Mouse (Mus musculus) G1E (cell line): ENCODE measurements around the gene Pdgfc. TPM values are rescaled to one million over a fixed set of nuclear protein-coding genes. Genes with fewer than 3 reads are reported as not detected.

Source experiments
- ATAC-seq: 2 replicates; pipeline ENCODE4 v1.8.0; 2016; ENCODE audit warnings: mild to moderate bottlenecking; ENCODE audit not compliant: insufficient number of reproducible peaks, poor library complexity, low FRiP score, severe bottlenecking; ENCODE audit errors: extremely low read depth
- DNase-seq: peaks from one replicate; pipeline ENCODE4 v3.0.0; 2012; ENCODE audit warnings: low spot score
- H3K27me3 ChIP-seq: 2 replicates; pipeline ENCODE4 v1.6.1; 2012; ENCODE audit warnings: mild to moderate bottlenecking, low read length, inconsistent platforms; ENCODE audit not compliant: insufficient read depth
- H3K36me3 ChIP-seq: replicated peaks from 2 replicates; pipeline ENCODE3; 2012; ENCODE audit warnings: mild to moderate bottlenecking, inconsistent platforms
- H3K4me1 ChIP-seq: 2 replicates; pipeline ENCODE4 v1.6.1; 2012; ENCODE audit warnings: low read depth, low read length, inconsistent platforms, mixed read lengths; ENCODE audit not compliant: insufficient read depth
- H3K4me3 ChIP-seq: 2 replicates; pipeline ENCODE4 v1.5.1; 2012; ENCODE audit warnings: low read depth, mild to moderate bottlenecking, inconsistent platforms, low read length, moderate library complexity, mixed read lengths
- H3K9me3 ChIP-seq: replicated peaks from 2 replicates; pipeline ENCODE4 v1.6.1; 2012; ENCODE audit warnings: inconsistent platforms
- CTCF ChIP-seq: IDR thresholded peaks from 2 replicates; pipeline ENCODE4 v1.5.1; 2012; ENCODE audit warnings: low read depth, low read length, inconsistent platforms, mixed read lengths
- GATA1 ChIP-seq: IDR thresholded peaks from 2 replicates; pipeline ENCODE4 v1.6.1; 2012; ENCODE audit warnings: borderline replicate concordance, low read length, inconsistent platforms, mixed read lengths
- GATA2 ChIP-seq: IDR thresholded peaks from 2 replicates; pipeline ENCODE4 v1.6.1; 2012; ENCODE audit warnings: low read depth, low read length, inconsistent platforms, borderline replicate concordance
- POLR2AphosphoS5 ChIP-seq: IDR thresholded peaks from 2 replicates; pipeline ENCODE4 v1.6.1; 2012; ENCODE audit warnings: low read depth, low read length, inconsistent platforms; ENCODE audit not compliant: insufficient replicate concordance
- TAL1 ChIP-seq: conservative IDR thresholded peaks from 2 replicates; pipeline ENCODE4 v1.6.1; 2012; ENCODE audit warnings: low read depth, low read length, inconsistent platforms, mixed read lengths
- polyA plus RNA-seq: library from polyadenylated mRNA; stranded (reverse); fragments of >175 nt; gene quantifications from 2 replicates; pipeline ENCODE4 v1.2.3, GENCODE M21; 2012
- total RNA-seq, 2 experiments: library from RNA; stranded (forward) in 1 of 2; stranded (reverse) in 1 of 2; fragments of 200-1000 nt in 1 of 2; fragments of >200 nt in 1 of 2; fragmentation: Nextera tagmentation in 1 of 2; gene quantifications; 2 replicates each; pipeline ENCODE4 v1.2.3; 2014 to 2017

Gene Pdgfc
- total RNA-seq (2014; fragmentation: Nextera tagmentation) (5.1 TPM in 1 of 2 replicates, not detected in the other), total RNA-seq (2017) (0.16 TPM in 1 of 2 replicates, not detected in the other), polyA plus RNA-seq (not detected in 2 replicates)

- no peaks in the 10 kb centered on the region for H3K36me3 ChIP-seq
- no peak for DNase-seq
- peaks cover 11% of the 10 kb centered on the region; the same call in 1 of the 2 replicates for H3K27me3 ChIP-seq
- no peaks in the 10 kb centered on the region for H3K4me1 ChIP-seq
- ATAC-seq = no peak
- H3K9me3 ChIP-seq = peaks cover 10% of the 10 kb centered on the region
- H3K4me3 ChIP-seq = no peak within 1 kb of the TSS
- TF ChIP-seq POLR2AphosphoS5 (no peak), CTCF (no peak), GATA2 (no peak), GATA1 (no peak), TAL1 (no peak)
Measured at GRCm38 (mm10) chr3:81036151-81036553, at the start of gene Pdgfc. TSS of gene Pdgfc (plus strand) at chr3:81036416.

- TF ChIP-seq CTCF = no peak
- no peak for TF ChIP-seq GATA2
- no peak for TF ChIP-seq GATA1
- TF ChIP-seq POLR2AphosphoS5 = no peak
- TF ChIP-seq TAL1 = no peak
- no peak overlapping the region for H3K4me3 ChIP-seq
- no peaks in the 10 kb centered on the region for H3K9me3 ChIP-seq
- no peaks in the 10 kb centered on the region for H3K36me3 ChIP-seq
- DNase-seq (no peak), ATAC-seq (no peak)
- H3K4me1 ChIP-seq = no peaks in the 10 kb centered on the region
- H3K27me3 ChIP-seq = no peaks in the 10 kb centered on the region
Measured at GRCm38 (mm10) chr3:81009245-81009644, 27.0 kb upstream of the Pdgfc start.

- H3K4me1 ChIP-seq = no peaks in the 10 kb centered on the region
- DNase-seq (no peak), ATAC-seq (no peak)
- no peaks in the 10 kb centered on the region for H3K36me3 ChIP-seq
- H3K4me3 ChIP-seq = no peak overlapping the region
- no peaks in the 10 kb centered on the region for H3K9me3 ChIP-seq
- TF ChIP-seq TAL1 = no peak
- TF ChIP-seq GATA1 = no peak
- no peak for TF ChIP-seq GATA2
- no peak for TF ChIP-seq CTCF
- TF ChIP-seq POLR2AphosphoS5 = no peak
- H3K27me3 ChIP-seq = no peaks in the 10 kb centered on the region
Measured at GRCm38 (mm10) chr3:81009899-81010298, 26.3 kb upstream of the Pdgfc start.

- DNase-seq (no peak), ATAC-seq (no peak)
- no peaks in the 10 kb centered on the region for H3K27me3 ChIP-seq
- no peak overlapping the region for H3K4me3 ChIP-seq
- TF ChIP-seq CTCF (no peak), GATA2 (no peak), GATA1 (no peak), POLR2AphosphoS5 (no peak), TAL1 (no peak)
- no peaks in the 10 kb centered on the region for H3K36me3 ChIP-seq
- no peaks in the 10 kb centered on the region for H3K9me3 ChIP-seq
- H3K4me1 ChIP-seq = no peaks in the 10 kb centered on the region
Measured at GRCm38 (mm10) chr3:81017385-81018051, 18.7 kb upstream of the Pdgfc start.

GRCm38 (mm10) chr3:81020064-81020463 is 16.2 kb upstream of the Pdgfc start:
- ATAC-seq = no peak
- Histone ChIP-seq H3K4me3 (no peak overlapping the region), H3K36me3 (no peaks in the 10 kb centered on the region), H3K27me3 (no peaks in the 10 kb centered on the region), H3K4me1 (no peaks in the 10 kb centered on the region), H3K9me3 (no peaks in the 10 kb centered on the region)
- TF ChIP-seq POLR2AphosphoS5 (no peak), GATA2 (no peak), CTCF (no peak), TAL1 (no peak)
- no peak for DNase-seq

GRCm38 (mm10) chr3:81021783-81022182 is 14.4 kb upstream of the Pdgfc start:
- no peaks in the 10 kb centered on the region for H3K27me3 ChIP-seq
- no peaks in the 10 kb centered on the region for H3K36me3 ChIP-seq
- DNase-seq (no peak), ATAC-seq (no peak)
- no peaks in the 10 kb centered on the region for H3K9me3 ChIP-seq
- TF ChIP-seq CTCF (no peak), GATA1 (no peak), POLR2AphosphoS5 (no peak)
- no peaks in the 10 kb centered on the region for H3K4me1 ChIP-seq
- H3K4me3 ChIP-seq = no peak overlapping the region
